Mouse (Mus musculus) hindlimb bud, embryonic 11.5 days (tissue): ENCODE data around the gene Slc6a13.
A peak's percentile ranks its signal among the peaks of the same experiment; 100 is the strongest.

Experiments
- DNase-seq: peaks from one replicate; pipeline ENCODE4 v3.0.0-alpha.2; 2012; ENCODE audit warnings: low read depth, low spot score; ENCODE audit errors: extremely low spot score

Slc6a13 gene

GRCm38 (mm10) chr6:121299954-121300353 lies at the start of gene Slc6a13:
Gene Slc6a13, plus strand, starts transcription at chr6:121300227.
- DNase-seq = no peak

- DNase-seq = no peak
Measured at GRCm38 (mm10) chr6:121250406-121250805, 49.6 kb upstream of the Slc6a13 start.

GRCm38 (mm10) chr6:121251256-121251655 lies 48.8 kb upstream of the Slc6a13 start:
- DNase-seq = no peak

GRCm38 (mm10) chr6:121260548-121260947 lies 39.5 kb upstream of the Slc6a13 start:
- no peak for DNase-seq

- DNase-seq = no peak
Measured at GRCm38 (mm10) chr6:121261233-121261632, 38.8 kb upstream of the Slc6a13 start.

- DNase-seq = no peak
Measured at GRCm38 (mm10) chr6:121262004-121262403, 38.0 kb upstream of the Slc6a13 start.

- no peak for DNase-seq
Measured at GRCm38 (mm10) chr6:121262496-121262895, 37.5 kb upstream of the Slc6a13 start.

- DNase-seq = no peak
Measured at GRCm38 (mm10) chr6:121270156-121270555, 29.9 kb upstream of the Slc6a13 start.

GRCm38 (mm10) chr6:121271707-121272074 lies 28.3 kb upstream of the Slc6a13 start:
- no peak for DNase-seq

GRCm38 (mm10) chr6:121272075-121272800 lies 27.8 kb upstream of the Slc6a13 start:
- DNase-seq = peak; percentile 78

- DNase-seq = peak; percentile 10
Measured at GRCm38 (mm10) chr6:121274356-121274755, 25.7 kb upstream of the Slc6a13 start.

- no peak for DNase-seq
Measured at GRCm38 (mm10) chr6:121284132-121284531, 15.9 kb upstream of the Slc6a13 start.

- DNase-seq = no peak
Measured at GRCm38 (mm10) chr6:121299317-121299716, 710 bp upstream of the Slc6a13 start.

GRCm38 (mm10) chr6:121300504-121300903 lies 477 bp downstream of the Slc6a13 start:
- no peak for DNase-seq

- no peak for DNase-seq
Measured at GRCm38 (mm10) chr6:121303466-121304220, 3.6 kb downstream of the Slc6a13 start.

- no peak for DNase-seq
Measured at GRCm38 (mm10) chr6:121304630-121305029, 4.6 kb downstream of the Slc6a13 start.

- DNase-seq = no peak
Measured at GRCm38 (mm10) chr6:121305571-121305970, 5.5 kb downstream of the Slc6a13 start.

GRCm38 (mm10) chr6:121310984-121311383 lies 11.0 kb downstream of the Slc6a13 start:
- DNase-seq = no peak

GRCm38 (mm10) chr6:121319099-121319498 lies 19.1 kb downstream of the Slc6a13 start:
- no peak for DNase-seq

GRCm38 (mm10) chr6:121322381-121323110 lies 22.5 kb downstream of the Slc6a13 start:
- no peak for DNase-seq

GRCm38 (mm10) chr6:121325298-121325697 lies 25.3 kb downstream of the Slc6a13 start:
- DNase-seq = no peak

- DNase-seq = no peak
Measured at GRCm38 (mm10) chr6:121325740-121326139, 25.7 kb downstream of the Slc6a13 start.
